Mouse (Mus musculus) hindlimb bud, embryonic 11.5 days (tissue): ENCODE results near the gene Ksr2.

ENCODE experiments used
- DNase-seq: peaks from one replicate; pipeline ENCODE4 v3.0.0-alpha.2; 2012; ENCODE audit warnings: low read depth, low spot score; ENCODE audit errors: extremely low spot score

Gene Ksr2

DNA sequence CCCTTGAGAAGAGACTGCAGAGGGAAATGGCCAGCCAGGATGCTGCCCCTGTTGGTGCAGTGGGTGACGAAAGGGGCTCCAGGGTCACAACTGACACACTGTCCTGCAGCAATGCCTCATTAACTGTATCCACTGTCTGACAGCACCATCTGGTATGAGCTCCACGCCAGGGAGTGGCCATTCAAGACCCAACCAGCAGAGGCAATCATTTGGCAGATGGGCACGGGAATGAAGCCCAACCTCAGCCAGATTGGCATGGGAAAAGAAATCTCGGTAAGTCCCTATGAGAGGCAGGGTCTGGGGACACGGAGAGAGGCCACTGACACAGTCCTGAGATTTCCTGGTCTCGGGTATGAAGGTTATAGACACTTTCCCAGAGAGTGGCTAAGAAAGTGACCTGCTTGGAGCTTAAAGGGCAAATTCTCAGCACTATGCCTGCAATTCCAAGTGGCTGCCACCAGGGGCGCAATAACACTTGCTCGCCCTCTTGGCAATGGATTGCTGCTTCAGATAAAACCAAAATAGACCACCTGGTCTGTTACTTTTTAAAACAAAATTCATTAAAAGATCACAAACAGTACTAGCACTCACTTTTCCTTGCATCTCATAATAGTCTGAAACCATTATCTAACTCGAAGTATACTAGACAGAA lies 347.5 kb downstream of the Ksr2 start:
- DNase-seq, result no peak

DNA sequence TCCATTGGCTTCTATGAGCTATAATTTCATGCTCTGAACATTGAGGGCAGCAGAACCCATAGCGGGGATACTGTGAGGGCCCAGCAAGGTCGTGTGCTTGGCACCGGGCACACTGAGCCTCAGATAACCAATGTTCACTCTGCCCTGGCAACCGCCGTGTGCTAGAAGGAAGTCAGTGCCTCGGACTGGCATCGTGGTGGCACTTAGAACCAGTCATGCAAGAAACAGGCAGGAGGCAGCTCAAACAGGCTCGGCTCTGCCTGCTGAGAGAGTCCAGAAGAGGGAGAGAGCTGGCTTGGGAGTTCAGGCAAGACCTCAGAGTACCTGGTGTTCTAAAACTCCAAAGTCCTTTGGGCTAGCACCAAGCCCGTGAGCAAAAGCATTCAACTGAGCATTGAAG lies 350.7 kb downstream of the Ksr2 start:
- DNase-seq, result no peak

DNA sequence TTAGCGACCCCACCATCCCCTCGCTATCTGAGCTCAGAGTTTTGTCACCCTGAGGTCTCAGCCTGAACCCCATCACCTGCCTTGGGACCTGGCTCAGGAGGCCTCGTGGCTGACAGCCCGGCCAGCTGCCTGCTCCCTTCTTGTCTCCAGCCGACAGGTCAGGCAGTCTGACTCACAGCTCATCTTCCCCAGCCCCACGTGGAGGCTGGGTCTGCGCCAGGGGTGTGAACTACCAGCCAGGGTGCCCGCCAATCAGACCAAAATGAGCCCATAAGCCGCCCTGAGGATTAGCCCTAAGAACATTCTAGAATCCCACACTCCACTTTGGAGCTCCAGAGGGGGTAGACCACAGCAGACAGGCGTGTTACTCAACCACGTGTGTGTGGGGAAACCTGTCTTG lies 365.4 kb downstream of the Ksr2 start:
- no peak for DNase-seq

DNA sequence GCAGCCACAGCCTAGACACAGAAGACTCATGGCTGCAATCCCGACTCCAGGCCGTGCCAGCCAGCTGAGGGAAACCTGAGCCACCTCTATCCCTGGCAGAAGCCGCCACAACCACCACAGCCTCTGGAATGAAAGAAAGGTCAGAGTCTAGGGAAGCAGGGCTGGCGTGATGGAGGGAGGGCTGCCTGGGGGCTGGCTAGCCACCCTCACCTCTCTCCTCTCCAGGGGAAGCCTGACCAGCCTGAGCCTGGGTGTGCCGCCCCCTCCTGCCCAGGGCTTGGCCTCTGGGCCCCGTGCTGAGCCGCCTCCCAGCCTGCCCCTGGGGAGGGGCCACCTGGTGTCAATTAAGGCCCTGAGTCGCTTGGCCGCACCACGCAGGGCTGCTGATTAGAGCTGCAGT lies 366.9 kb downstream of the Ksr2 start, which contains the start of gene Nos1:
Gene Nos1, plus strand, starts transcription at position 352 of the 400 bp plus-strand sequence.
- DNase-seq, result no peak

DNA sequence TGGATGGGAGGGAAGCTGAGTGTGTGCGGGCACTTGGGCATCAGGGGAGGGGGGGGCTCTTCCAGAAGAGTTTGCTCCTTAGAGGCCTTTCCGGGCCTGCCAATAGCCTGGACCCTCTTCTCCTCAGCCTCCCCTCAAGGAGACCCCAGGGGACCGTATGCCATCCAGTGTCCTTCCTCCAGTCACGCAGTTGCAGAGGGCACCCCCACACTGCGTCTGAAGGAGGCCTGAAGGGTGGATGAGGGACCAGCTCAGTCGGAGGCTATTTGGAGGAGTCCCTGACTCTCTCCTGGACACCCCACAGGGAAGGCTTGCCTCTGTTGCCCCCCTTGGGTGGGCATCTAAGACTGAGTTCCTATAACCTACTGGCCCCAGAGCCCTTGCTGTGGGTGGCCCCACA lies 367.4 kb downstream of the Ksr2 start:
- DNase-seq, result no peak

DNA sequence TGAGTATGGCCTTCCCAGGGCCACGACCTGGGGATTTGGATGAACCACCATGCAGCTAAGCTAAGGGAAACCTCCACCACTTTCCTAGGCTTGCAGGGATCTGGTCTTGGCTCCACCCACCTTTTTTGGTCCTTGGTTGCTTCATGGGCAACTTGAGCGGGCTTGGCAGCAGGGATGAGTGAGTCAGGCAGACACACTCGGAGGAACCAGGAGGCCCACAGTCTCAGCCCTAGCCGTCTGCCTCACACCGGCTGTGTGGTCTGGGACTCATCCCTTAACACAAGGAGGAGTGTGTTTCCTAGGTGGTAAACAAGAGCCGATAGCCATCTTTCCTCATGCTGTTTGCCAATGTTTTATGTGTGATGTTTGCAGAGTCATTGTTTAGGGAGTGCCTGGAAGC lies 376.3 kb downstream of the Ksr2 start:
- DNase-seq, result no peak

DNA sequence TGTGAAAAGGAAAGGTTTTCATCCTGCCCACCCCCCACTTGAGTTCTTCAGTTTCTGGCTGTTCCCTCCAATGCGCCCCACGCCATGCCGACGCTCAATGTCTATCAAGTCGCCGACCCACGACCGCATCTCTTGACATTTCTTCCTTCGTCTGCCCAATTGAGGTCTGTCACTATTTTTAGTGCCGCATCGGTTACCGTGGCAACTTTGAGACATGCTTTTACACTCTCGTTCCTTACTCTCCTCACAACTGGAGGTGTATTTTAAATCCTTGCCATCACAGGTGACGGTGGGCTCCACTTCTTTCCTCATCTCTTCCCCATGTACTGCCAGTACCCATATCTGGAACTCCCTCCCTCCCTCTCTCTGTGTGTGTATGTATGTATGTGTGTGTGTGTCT lies 378.1 kb downstream of the Ksr2 start:
- DNase-seq, result no peak

DNA sequence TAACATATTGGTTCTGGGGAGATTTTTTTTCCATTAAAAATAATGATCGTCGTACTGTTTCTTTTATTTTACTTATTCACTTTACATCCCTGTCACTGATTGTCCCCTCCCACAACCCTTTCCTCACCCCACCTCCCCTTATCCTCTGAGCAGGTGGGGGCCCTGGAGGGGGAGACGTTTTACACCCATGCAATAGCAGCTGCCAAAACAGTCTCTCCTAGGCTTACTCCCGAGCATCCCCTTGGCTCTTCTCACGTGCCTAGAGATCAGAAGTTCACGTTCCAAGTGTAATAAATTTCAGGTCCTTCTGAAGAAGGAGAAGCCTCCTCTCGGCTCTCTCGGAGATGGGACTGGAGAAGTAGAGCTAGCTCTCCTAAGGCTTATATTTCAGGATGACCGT lies 387.0 kb downstream of the Ksr2 start:
- no peak for DNase-seq

DNA sequence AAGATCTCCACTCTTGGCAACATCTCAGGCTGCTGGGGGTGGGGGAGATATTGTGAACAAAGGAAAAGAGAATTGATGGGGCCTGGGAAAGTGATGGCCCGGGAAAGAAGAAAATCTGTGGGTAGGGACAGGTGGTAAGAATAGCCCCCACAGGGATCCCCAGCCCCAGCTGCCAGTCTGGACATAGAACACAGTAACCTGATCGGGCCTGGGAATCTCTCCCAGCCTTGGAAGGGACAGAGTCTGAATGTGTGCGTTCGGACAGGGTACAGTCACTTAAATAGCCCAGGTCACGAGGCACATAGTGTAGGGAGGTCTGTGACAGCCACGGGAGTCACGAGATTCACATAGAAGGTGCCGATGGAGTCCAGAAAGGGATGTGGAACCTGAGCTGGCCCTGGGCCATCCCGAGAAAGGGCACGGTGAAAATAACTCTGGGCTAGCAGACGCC lies 388.3 kb downstream of the Ksr2 start:
- no peak for DNase-seq

DNA sequence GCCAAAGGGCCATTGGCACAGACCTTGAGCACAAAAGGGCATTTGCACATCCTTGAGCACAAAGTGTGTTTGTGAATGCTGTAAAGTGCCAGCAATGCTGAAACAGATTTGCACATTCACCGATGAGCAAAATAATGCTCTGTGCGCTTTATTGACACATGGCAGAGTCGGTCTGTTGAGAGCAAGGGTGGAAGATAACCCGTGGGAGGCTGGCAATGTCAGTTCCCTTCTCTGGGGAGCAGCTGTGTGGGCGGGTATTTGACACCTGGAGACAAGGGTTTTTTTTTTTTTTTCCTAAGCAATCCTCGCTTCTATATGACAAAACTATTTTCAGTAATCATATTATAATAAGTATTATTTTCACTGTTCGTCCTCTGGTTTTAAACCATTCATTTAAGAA lies 389.8 kb downstream of the Ksr2 start:
- DNase-seq, result no peak

DNA sequence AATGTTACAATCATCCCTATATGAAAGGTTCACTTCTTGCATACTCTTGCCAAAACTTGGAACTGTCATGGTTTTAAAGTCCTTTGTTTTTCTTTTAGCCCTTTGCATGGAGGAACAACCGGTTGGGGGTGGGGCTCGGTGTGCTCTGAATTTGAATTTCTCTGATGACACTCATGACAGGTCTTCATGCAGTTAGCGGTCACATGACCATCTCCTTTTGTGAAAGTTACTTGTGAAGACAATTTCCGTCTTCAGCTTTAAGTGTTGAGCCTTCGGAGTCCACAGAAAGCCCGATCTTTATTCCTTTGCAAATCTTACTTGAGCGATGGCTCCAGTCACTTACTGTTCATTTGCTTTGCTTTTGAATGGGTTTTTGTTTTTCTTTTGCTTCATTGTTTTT lies 397.1 kb downstream of the Ksr2 start:
- no peak for DNase-seq

DNA sequence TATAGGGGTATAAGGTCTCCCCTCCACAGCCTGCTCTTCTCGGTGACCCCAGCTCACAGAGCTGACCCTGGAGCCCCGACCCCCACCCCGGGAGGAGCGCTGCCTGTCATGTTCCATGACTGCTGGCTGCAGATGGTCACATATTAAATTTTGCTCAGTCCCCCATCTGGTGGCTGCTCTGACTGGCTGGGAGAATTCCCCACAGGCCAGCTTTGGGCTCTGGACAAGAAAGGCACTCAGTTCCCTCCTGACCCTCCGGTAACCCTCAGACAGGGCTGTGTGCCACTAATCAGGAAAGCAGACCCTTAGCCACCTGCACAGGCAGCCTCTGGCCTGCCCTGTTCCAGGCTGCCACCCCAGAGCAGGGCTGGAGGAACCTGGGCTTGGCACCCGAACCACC lies 405.0 kb downstream of the Ksr2 start:
- no peak for DNase-seq

DNA sequence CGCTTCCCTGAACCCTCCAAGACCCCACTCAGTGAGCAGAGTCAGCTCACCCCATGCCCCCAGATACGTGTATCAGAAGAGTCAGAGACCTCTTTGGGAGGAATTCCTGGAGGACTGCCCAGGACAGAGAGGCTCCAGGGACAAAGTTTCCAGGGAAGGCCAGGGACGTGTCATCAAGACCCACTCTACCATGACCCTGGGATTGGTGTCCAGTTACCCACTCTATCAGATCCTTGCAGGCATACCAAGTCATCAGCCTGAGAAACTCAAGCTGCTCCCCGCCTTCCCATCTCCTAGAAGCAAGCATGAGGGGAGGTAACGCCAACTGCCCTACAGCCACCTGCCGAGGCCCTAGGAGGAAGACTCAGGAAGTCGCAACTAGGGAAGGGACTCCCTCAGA lies 406.6 kb downstream of the Ksr2 start:
- DNase-seq, result no peak

DNA sequence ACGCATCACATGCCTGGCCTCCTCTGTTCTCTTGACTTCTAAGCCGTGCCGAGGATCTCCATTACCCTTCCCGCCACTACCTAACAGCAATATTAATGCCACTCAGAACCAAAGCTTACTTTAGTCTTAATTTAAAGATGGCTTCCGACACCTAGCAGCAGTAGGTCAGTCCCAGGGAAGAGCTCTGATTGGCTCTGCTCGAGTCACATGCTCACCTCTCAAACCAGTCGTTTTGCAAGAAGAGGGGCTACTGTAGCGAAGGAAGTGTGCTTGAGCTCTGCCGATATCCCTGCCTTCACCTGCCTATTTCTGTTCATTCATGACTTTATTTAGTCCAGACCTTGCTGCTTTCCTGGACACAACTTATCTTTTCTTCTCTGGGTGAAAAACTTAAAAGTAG lies 410.0 kb downstream of the Ksr2 start:
- no peak for DNase-seq

DNA sequence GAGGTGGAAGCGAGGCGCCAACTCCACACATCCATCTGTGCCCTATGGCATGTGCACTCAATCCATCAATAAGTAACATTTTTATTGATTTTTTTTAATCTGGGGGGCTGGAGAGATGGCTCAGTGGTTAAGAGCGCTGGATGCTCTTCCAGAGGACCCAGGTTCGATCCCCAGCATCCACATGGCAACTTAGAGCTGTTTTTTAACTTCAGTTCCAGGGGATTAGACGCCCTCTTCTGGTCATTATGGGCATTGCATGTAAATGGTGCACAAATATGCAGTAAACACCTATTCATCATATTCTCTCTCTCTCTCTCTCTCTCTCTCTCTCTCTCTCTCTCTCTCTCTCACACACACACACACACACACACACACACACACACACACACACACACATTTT lies 410.7 kb downstream of the Ksr2 start:
- no peak for DNase-seq
